Mouse (Mus musculus): ENCODE results near the gene Smad6.

DNA sequence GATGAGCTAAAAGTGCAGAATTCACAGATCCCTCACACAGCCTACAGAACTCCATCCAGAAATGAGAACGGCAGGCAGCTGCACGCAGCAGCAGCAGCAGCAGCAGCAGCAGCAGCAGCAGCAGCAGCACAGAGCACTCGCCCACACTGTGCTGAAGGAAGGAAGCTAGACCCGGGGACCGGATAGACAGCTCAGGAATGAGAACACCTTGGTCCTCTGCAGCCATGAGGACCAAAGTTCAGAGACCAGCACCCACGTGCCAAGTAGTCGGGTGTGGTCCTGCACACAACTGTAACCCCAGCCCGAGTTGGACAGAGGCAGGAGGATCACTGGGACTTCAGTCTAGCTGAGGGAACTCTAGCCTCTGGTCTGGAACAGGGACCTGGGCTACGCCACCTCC lies 22.7 kb downstream of the Smad6 start:
- TF ChIP-seq CTCF (IDR thresholded peaks at IDR 0.05; ENCODE audit: low read depth, low read length) (no peak), TAL1 (conservative IDR thresholded peaks at IDR 0.05; ENCODE audit: low read depth, low read length) (no peak)

All from G1E (cell line).